Mouse (Mus musculus): Measurements from ENCODE around the gene Gabrb1.

Gene Gabrb1

DNA sequence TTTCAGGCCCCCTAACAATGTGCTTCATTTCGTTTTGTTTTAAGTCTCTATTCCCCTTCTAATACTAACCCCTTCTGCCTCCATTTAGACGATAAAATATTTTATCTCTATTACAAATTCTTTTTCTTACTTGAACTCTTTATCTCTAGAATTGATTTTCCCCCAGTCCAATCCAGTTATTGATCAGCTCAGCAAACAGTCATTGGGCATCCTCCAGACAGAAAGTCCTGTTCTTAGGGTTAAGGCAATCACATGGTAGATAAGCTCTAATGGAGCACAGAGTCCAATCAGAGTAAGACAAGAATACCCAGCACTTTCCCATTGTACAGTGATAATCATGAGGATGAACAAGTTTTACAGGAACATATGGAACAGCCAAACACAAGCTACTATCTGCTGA is 172.4 kb downstream of the Gabrb1 start:
- DNase-seq (ENCODE audit: low spot score): no peak

DNA sequence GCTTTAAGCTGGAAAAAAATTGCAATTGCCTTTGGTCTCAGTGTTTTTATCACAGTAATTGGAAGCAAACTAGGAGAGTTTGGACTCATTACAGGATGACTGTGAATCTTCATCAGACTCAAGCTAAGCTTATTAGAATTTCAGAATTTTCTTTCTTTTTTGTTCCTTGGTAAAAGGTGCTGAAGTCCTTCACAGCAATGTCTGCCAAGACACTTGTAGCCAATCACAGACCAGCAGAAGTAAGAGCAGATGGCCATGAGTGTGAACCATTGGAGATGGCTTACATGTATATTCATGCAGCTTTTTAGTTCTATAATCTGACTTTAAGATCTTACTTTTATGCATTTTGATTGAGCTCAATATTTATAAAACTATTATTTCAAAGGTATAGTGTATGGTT is 184.3 kb downstream of the Gabrb1 start:
- DNase-seq (ENCODE audit: low spot score): no peak

DNA sequence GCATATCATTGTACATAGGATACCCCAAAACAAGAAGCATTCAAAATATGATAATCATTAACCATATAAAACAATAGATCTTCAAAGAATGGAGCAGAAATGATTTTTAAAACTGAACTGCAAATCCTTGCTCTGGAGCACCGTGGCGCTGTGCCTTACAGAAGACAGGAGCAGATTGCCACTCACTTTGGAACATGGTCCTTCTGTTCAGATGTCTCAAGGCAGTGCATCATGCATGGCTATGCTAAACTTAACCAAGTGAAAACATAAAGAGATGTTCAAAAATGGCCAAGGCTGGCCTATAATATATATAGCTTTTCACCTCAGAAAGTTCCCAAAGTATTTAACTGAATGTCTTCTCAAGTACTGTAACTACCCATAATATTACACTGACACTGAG is 240.3 kb downstream of the Gabrb1 start:
- DNase-seq (ENCODE audit: low spot score): no peak

DNA sequence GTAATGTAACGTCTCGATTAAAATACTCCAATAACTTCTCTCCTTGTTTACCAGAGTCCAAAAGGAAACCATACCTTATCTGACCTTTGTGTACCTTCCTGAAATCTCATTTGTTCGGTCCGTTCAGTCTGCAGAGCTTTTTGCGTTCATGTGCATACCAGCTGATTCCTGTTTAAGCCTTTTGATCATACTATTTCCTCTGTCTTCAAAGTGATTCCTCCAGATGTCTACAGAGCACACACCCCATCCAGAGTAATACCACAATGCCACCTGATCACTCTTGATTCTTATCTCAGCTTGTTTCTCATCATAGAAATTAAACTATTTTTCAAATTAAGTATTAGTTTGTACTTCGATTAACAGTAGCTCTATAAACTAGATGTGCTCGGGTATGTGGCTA is 245.5 kb downstream of the Gabrb1 start:
- DNase-seq (ENCODE audit: low spot score): no peak

DNA sequence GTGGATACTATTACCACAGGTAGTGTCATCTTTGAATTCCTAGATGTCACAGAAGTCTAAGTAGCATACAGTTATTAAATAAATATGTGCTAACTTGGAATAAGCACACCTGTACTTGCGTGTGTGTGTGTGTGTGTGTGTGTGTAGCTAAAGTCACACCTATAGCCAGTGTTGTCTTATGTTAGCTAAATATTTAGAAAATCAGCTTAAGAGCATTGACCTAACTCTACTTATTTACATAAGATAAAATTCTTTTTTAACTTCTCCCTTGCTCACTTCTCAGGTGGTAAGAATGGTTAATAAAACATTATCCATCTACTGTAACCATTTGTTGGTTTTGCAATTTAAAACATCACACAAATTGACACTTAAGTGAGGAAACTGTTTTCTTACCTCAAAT is 256.1 kb downstream of the Gabrb1 start:
- DNase-seq (ENCODE audit: low spot score): no peak

DNA sequence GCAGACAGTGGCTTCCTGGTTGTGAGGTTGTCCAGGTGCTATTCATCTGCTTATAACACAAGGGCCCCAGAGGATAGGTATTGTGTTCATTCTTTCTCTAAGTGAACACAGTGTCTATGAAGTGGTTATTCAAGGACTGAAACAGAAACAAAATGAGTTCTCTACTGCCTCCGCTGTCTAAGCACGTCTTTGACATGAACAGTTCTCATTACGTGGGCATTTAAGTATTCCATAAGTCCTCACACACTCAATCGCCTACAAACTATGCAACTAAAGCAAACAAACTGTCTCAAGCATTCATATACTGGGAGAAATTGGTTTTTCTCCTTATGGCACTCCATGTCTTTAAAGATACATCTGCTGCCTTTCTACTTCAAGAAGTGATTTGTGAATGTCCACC is 257.8 kb downstream of the Gabrb1 start:
- no peak for DNase-seq (ENCODE audit: low spot score)

DNA sequence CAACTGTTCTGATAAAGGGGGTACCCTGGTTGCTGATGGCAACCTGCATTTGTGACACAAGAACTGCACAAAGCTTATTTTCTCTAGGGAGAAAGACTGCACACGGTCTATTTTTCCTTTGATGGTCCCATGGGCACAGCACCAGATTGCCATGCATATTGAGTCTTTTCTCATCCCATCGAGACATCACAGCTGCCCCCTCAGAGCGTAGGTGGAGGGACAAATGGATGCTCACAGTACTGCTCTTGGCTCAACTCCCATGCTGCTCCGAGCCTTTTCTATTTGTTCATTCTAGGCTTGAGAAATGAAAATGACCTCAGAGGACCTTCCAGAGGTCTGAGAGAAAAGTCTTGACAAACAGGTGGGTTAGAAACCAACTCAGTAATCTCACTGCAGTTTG is 259.3 kb downstream of the Gabrb1 start:
- no peak for DNase-seq (ENCODE audit: low spot score)

DNA sequence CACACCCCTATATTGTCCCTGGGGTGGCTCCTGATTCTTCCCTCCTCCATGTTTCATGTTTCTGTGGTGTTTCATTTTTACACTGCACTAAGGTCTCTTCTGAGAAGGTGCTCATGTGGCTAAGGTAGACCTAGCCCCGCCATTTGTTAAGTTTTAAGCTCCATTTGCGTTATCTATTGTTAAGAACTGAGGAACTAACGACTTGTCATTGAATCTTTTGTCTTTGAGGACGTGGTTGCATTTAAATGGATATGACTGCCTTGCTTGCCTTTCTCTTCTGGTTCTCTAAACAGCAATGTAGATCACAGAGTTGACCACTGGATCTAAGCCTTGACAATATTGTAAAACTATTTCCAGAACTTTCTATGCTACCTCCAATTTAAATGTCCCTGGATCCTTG is 265.7 kb downstream of the Gabrb1 start:
- DNase-seq (ENCODE audit: low spot score): no peak

DNA sequence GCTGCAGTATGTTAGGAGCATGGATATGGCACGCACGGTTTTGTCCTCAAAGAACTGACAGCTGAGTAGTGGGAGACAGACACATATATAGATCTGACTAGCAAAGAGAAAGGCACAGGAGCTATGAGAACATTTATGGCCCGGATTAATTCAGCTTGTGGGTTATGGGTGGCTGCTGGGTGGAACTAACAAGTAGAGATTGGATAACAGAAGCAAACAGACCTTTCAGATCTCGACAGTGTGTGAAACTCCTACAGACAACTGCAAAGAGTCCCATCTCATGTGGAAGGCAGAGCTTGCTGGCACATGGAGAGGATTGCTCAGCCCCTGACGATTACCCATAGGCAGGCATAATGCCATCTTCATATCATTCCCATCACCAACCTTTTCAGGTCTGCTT is 268.4 kb downstream of the Gabrb1 start:
- no peak for DNase-seq (ENCODE audit: low spot score)

DNA sequence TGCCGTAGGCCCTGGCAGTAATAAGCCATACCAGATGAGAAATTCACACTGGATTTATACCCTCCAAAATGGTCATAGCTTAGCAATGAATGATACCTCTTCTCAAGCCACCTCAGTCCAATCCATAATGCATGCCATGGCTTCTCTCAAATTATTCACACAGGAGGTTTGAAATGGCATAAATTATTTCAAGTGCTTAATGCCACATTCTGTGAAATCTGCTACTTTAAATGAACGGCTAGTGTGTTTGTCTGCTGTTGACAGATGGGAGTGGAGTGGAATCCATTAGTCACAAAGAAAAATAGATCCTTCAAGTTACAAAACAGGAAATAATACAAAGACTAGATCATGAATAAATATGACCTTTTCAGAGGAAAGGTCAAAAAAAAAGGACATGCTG is 272.1 kb downstream of the Gabrb1 start:
- no peak for DNase-seq (ENCODE audit: low spot score)

DNA sequence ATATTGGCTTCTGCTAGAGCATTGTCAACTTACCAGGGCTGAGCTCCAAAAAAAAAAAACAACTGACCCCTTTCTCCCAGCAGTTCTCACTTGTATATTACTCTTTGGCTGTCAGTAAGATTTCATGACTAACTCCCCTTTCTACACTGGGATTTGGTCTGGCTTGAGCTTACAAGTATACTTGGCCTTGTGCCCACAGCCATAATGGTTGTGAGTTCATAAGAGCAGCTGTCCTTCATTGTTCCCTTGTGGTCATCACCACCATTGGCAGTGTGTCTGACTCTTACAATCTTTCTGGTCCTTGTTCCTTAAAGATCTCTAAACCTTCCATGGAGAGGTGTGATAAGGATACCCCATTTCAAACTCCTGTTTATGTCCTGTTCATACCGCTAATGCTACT is 293.5 kb downstream of the Gabrb1 start:
- no peak for DNase-seq (ENCODE audit: low spot score)

DNA sequence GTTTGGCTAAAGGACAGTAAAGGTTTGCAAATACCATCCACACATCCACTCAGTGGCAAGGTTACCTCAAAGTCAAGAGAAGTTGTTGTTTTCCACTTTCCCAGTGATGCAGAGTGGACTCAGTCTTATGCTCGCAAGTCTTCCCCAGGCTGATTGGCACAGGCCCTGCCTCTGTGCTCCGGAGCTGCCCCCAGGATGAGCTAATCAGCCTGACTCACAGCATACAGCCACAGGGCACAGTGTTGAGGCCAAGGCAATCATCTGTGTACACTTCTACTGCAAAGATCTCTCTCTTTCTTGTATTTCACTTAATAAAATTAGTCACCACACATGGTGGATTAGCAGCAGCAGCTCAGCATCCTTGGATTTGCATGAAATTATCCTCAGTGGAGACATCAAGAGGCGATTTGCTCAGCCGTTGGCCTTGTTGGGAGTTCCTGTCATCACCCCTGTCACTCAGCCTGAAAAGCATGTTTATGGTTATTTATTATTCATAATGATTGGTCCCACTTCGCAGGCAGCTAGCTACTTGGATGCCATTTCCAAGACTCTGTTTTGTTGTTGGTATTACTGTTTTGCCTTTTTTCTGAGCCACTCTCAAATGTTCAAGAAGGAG is 297.3 kb downstream of the Gabrb1 start:
- DNase-seq (ENCODE audit: low spot score): no peak

DNA sequence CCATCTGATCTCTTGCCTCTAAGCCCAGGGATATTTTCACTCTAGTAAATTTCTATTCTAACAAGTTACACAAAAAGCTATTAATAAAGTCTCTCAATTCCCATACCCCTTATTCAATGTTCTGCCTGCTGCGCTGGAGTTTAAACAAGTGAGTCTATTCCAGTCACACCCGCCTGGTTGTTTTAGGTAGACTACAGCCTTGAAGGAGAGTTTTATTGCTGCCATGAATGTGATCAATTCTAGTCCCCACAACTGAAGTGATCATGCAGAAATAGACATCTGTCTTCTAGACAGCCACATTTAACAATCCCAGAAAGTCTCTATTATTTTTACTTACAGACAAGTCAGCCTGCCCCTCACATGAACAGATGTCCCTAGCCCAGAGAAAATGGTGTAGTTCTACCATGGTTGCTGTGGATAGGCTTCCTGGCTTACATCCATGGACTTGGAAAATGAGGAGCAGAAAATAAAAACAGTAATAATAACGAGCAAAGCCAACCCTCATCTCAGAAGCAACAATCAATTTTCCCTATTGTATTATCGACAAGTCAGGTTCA is 307.0 kb downstream of the Gabrb1 start:
- no peak for DNase-seq (ENCODE audit: low spot score)

DNA sequence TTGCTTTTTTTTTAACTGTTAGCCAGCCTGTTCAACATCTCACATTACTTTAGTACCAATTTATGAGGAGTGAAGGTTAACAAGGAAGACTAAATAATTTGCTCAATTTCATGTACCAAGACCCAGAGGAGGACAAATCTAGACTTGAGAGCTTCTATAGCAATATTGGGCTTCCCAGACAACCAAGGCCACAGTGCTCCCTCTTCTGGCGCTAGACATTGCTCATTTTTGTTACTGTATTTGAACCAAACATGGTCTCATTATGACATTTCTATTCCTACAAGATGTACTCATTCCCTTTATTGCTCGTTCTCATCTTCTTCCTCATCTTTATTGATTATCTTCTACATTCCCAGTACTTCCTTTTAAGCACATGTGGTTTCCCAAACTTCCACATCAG is 307.6 kb downstream of the Gabrb1 start:
- DNase-seq (ENCODE audit: low spot score): no peak

DNA sequence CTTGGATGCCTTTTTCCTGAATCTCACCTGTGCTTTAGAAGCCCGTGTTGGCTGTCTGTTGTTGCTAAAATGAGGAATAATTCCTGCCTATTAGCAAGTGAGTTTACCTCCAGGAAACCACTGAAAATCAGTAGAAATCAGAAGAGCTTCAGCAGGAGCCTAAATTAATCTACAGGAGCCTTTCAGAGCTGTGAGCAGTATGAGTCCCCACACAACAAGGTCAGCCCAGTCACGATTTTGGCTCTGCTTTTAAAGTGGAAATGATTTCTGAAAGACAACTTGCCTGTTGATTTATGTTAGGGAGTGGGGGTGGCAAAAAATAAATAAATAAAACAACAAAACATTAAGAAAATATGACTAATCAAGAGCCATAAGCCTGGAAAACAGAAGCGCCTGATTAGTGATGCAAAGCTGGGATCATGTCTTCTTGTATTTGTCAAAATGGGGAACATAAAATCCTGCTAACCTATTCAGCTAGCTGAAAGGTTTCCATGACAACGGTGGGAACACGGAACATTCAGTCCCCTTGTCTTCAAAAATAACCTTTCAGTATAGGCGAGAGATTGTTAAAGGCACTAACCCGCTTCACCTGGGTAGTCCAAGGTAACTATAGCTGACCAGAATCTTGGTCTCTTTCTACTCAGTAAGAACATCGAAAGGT is 312.4 kb downstream of the Gabrb1 start:
- DNase-seq (ENCODE audit: low spot score): no peak

DNA sequence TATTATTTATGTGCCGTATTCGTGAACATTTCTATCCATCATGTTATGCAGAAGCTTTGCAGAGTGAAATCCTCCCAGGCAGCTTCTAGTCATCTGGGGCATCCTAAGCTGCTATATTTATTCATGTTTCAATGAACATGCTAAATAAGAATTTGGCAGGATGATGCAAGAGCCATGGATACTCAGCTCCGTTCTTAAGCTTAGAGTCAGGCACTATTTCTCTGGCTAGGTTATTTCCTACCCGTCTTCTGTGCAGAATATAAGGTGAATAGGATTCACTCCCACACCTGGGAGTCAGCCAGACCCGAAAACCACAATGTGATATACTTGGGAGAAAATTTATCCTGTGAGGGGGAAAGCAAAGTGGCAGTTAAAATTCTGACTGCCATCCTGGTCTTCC is 314.9 kb downstream of the Gabrb1 start:
- DNase-seq (ENCODE audit: low spot score): no peak

DNA sequence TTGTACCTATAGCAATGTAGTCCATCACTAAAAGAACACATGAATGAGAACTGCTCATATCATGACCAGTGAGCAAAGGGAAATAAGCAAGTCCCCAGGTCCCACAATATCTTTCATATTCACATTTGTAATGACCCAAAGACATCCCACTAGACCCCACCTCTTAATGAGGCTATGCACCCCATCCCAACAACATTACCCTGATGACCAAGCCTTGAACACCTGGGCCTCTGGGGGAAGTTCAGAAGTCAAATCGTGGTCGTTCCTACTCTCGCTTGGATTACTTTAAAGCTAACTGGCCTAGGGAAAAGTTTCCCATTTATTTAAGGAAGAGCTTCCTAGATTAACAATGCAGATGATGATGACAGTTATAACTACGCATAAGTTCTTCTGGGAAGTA is 318.2 kb downstream of the Gabrb1 start:
- no peak for DNase-seq (ENCODE audit: low spot score)

DNA sequence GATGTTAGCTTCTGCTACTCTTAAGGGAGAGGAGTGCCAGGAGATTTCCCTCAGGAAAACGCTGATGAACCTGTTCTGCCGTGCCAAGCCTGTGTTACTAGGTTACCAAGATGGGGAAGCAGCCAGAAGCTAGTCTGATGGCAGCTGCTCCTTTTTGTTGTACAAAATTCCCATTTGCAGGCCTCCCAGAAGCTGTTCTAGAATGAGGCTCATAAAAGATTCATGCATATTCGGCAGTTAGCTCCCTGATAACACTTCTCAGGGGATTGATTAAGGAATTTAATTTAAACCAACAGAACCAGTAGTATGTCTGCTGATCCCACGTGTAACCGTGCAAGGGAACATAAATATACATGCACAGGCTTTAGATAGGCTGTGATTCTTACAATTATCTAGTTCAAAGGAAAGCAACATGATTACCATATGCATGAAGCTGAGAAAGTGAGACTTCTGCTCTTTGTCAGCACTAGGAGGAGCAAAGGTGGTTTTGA is 318.7 kb downstream of the Gabrb1 start:
- no peak for DNase-seq (ENCODE audit: low spot score)

DNA sequence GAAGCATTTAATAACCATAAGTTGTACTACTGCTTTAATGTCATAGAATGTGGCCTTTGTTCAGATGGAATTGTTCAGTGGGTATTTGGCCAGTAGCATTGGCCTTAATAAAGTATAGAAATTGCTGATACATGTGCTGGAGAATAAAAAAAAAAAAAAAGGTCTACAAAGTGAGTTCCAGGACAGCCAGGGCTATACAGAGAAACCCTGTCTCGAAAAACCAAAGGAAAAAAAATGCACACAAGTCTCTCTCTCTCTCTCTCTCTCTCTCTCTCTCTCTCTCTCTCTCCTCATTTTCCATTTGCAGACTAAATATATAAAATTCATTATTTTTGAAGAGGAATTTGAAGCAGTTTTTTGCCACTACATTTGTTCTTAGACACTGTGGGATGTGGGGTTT is 328.6 kb downstream of the Gabrb1 start:
- DNase-seq (ENCODE audit: low spot score): no peak

DNA sequence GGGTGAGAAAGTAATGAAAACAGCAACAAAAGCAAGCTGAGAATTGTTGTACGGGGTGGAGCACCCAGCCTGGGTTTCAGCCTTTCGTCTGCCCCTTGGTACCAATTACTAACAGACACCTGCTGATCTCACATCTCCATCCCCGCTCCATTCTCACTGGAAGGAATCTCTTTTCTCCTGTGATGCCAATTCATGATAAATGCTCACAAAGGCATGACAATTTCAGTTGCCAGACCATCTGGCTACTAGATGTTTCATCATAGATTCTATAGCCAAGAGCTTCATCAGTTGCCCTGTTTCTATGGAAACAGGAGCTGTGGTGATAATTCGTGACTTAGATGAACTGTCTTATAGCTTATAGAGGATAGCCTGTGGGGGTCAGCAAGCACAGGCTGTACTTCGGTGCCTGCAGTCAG is 329.1 kb downstream of the Gabrb1 start:
- DNase-seq (ENCODE audit: low spot score): no peak

DNA sequence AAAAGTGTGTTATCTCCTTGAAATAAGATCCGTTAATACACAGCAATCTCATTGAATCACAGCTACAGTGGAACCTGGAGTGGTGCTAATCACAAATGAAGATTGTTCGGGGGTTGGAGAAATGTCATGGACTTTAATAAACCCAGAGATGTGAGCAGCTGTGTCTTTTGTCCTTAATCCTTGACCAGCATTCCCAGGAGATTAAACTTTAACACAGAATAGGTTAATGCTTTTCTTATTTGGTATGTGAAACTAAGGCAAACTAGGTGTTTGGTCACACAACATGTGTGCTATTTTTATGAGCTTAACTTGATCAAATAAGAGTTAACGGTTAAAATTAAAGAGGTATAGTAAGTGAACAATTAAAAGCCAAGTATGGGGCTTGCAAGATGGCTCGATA is 341.6 kb downstream of the Gabrb1 start:
- DNase-seq (ENCODE audit: low spot score): no peak

DNA sequence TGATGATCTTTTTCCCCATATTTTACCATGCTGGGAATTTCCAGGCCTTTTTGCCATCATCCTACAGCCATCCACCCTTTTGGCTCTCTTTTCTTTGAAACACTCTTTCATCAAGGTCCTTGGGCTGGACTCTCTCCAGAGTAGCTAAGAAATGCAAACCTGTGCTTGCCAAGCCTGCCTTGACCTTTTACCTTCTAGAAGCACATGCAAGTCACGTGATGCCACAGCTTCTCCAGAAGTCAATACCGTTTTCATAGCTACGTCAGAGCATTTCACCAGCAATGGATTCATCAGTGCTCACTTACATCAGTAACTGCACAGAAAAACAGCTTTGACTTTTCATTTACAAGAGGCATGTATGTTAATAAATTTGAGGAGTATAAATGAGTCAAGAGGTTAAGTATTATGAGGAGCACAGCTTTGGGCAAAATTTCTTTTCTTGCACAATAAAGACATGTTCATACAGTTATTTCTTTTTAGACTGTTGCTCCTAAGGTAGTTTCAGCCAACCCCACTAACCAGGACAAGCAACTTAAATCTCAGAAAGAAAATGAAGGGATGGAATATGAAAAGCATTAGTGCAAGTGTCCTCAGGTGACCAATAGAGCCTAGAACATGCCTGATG is 346.0 kb downstream of the Gabrb1 start:
- no peak for DNase-seq (ENCODE audit: low spot score)

DNA sequence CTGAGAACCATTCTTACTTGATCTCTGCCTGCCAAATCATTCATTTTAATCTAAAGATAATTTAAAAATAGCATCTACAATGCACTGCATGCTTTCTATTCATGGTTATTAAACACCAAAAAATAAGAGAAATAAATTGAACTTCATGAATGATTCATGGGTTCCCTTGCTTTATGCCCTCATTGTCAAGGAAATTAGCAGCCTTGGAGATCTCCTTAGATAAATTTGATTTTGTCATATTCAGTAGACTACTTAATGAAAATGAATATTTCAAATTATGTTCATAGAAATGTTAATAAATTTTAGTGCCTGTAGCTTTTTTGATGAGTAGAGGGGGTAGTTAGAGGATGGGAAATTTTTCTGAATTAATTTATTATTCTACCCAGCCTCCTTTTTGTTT is 379.0 kb downstream of the Gabrb1 start:
- DNase-seq (ENCODE audit: low spot score): no peak
